Mouse (Mus musculus): Measurements from ENCODE around the gene Pla2g4b. TPM values are rescaled to one million over a fixed set of nuclear protein-coding genes. Genes with fewer than 3 reads are reported as not detected.

The Pla2g4b gene
- 1.8 and 2.8 TPM in 2 replicates for polyA plus RNA-seq (2016; fragmentation: Nextera tagmentation; extraction: Ambion mirVana)

DNA sequence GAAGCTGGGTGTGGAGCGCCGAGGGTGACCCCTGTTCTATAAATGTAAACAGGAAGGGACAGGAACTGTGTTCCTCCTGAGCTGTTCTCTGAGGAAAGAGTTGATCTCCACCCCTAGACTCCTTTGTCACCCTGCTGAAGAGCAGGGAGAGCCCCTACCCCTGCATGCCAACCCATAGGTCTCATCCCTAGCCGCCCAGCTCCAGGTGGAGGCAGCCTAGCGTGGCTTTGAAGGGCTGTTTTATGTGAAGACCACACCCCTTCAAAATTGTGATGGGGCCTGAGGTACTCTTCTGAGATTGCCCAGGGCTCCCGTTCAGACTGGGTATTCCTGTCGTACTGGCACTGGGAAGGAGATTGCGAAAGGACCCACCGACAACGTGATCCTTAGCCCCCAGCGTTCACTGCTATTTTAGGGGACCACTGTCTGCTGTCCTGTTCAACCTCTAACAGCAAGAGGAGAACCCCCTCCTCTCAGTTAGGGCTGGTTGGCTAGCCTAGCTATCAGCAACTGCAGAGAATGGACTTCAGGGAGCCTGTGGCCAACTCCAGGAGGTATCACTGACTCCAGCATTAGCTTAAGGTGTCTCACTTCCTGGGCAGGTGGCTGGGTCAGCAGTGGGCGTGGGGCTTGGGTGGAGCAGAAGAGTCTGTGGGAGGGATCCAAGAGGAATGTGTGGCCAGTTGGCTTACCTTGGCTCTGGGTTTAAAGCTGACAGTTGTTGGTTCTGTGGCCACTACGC, at the start of gene Pla2g4b:
TSS of gene Pla2g4b (plus strand) at position 692 of the 742 bp plus-strand sequence.
- no peaks in the 10 kb centered on the region for H3K9me3 ChIP-seq
- peaks cover 8% of the 10 kb centered on the region for H3K4me1 ChIP-seq
- 92% methylated on average over 12 of the region's 12 CpGs for WGBS
- H3K27me3 ChIP-seq (replicated peaks; ENCODE audit: low read depth, poor library complexity, severe bottlenecking) = no peaks in the 10 kb centered on the region
- peaks cover 85% of the 10 kb centered on the region for H3K36me3 ChIP-seq (replicated peaks)
- no peak within 1 kb of the TSS for H3K4me3 ChIP-seq
- no peak within 1 kb of the TSS for H3K27ac ChIP-seq (replicated peaks)
- no peak for DNase-seq (ENCODE audit: low spot score)

- Histone ChIP-seq H3K27me3 (replicated peaks; ENCODE audit: low read depth, poor library complexity, severe bottlenecking) (no peaks in the 10 kb centered on the region), H3K4me1 (peaks cover 17% of the 10 kb centered on the region), H3K4me3 (no peak overlapping the region), H3K9me3 (no peaks in the 10 kb centered on the region), H3K27ac (replicated peaks) (no peak overlapping the region), H3K36me3 (replicated peaks) (no peaks in the 10 kb centered on the region; the same call in 1 of the 2 replicates)
- 77% methylated on average over 8 of the region's 8 CpGs for WGBS
- DNase-seq (ENCODE audit: low spot score) = no peak
Observed at GRCm38 (mm10) chr2:119985871-119986270, 47.3 kb upstream of the Pla2g4b start.

DNA sequence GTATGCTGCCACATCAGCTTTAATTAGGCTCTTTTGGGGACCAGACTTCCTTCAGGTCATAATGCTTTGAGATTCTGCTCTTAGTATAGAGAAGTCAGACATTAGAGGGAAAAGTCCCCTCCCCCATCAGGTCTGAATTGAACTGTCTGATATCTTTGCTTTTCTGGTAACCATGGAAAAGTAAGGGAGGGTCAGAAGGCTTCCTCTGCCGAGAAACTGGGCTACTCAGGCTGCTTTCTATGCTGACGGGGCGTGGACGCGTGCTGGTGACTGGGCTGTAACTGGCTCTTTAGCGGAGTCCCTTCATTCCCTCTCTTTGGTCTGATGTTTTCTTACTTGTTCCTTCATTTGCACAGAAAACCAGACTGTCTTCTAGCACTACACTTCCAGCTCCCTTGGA, 46.8 kb upstream of the Pla2g4b start:
- no peak overlapping the region for H3K27ac ChIP-seq (replicated peaks)
- no peaks in the 10 kb centered on the region for H3K9me3 ChIP-seq
- H3K4me3 ChIP-seq = no peak overlapping the region
- H3K36me3 ChIP-seq (replicated peaks) = no peaks in the 10 kb centered on the region; the same call in 1 of the 2 replicates
- peaks cover 14% of the 10 kb centered on the region for H3K4me1 ChIP-seq
- H3K27me3 ChIP-seq (replicated peaks; ENCODE audit: low read depth, poor library complexity, severe bottlenecking) = no peaks in the 10 kb centered on the region
- 85% methylated on average over 6 of the region's 6 CpGs for WGBS
- DNase-seq (ENCODE audit: low spot score) = no peak

DNA sequence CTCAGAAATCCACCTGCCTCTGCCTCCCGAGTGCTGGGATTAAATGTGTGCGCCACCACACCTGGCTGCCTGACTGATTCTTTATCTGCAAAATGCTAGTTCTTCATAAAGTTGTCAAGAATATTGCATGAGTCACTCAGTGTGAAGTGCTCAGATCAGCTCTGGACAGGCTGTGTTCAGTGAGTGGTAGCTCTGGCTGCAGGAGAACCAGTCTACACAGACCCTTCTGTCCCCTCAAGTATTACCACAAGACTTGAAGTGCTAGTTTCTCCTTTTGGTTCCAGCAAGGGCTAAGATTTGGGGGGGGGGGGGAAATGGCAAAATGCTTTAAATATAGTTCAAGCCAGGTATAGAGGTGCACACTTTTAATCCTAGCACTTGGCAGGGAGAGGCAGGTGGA, 45.8 kb upstream of the Pla2g4b start:
- DNase-seq (ENCODE audit: low spot score) = no peak
- no peak overlapping the region for H3K27ac ChIP-seq (replicated peaks)
- H3K27me3 ChIP-seq (replicated peaks; ENCODE audit: low read depth, poor library complexity, severe bottlenecking) = no peaks in the 10 kb centered on the region
- 95% methylated on average over 2 of the region's 2 CpGs for WGBS
- H3K9me3 ChIP-seq = no peaks in the 10 kb centered on the region
- no peaks in the 10 kb centered on the region; the same call in 1 of the 2 replicates for H3K36me3 ChIP-seq (replicated peaks)
- peaks cover 3% of the 10 kb centered on the region for H3K4me1 ChIP-seq
- H3K4me3 ChIP-seq = no peak overlapping the region

- no peaks in the 10 kb centered on the region for H3K27me3 ChIP-seq (replicated peaks; ENCODE audit: low read depth, poor library complexity, severe bottlenecking)
- H3K9me3 ChIP-seq = no peaks in the 10 kb centered on the region
- no peak overlapping the region for H3K4me3 ChIP-seq
- H3K36me3 ChIP-seq (replicated peaks) = no peaks in the 10 kb centered on the region; the same call in 1 of the 2 replicates
- WGBS = 86% methylated on average over 4 of the region's 4 CpGs
- no peak for DNase-seq (ENCODE audit: low spot score)
- H3K27ac ChIP-seq (replicated peaks) = no peak overlapping the region
- H3K4me1 ChIP-seq = peaks cover 2% of the 10 kb centered on the region; the same call in 1 of the 2 replicates
Observed at GRCm38 (mm10) chr2:119988952-119989351, 44.3 kb upstream of the Pla2g4b start.

GRCm38 (mm10) chr2:119990881-119991280, 42.3 kb upstream of the Pla2g4b start:
- Histone ChIP-seq H3K4me3 (no peak overlapping the region), H3K36me3 (replicated peaks) (no peaks in the 10 kb centered on the region; the same call in 1 of the 2 replicates), H3K9me3 (no peaks in the 10 kb centered on the region), H3K27me3 (replicated peaks; ENCODE audit: low read depth, poor library complexity, severe bottlenecking) (no peaks in the 10 kb centered on the region), H3K4me1 (peaks cover 13% of the 10 kb centered on the region), H3K27ac (replicated peaks) (no peak overlapping the region)
- WGBS = 77% methylated on average over 6 of the region's 6 CpGs
- no peak for DNase-seq (ENCODE audit: low spot score)

GRCm38 (mm10) chr2:119992349-119992748, 40.9 kb upstream of the Pla2g4b start:
- no peak for DNase-seq (ENCODE audit: low spot score)
- WGBS = 77% methylated on average over 2 of the region's 2 CpGs
- 0 out of 2 replicates have a peak, but pooled peaks cover 4% of the 10 kb centered on the region for H3K36me3 ChIP-seq (replicated peaks)
- H3K4me3 ChIP-seq = no peak overlapping the region
- no peak overlapping the region for H3K27ac ChIP-seq (replicated peaks)
- no peaks in the 10 kb centered on the region for H3K9me3 ChIP-seq
- H3K4me1 ChIP-seq = peaks cover 24% of the 10 kb centered on the region
- no peaks in the 10 kb centered on the region for H3K27me3 ChIP-seq (replicated peaks; ENCODE audit: low read depth, poor library complexity, severe bottlenecking)

GRCm38 (mm10) chr2:119993515-119993914, 39.7 kb upstream of the Pla2g4b start:
- WGBS = 60% methylated on average over 2 of the region's 2 CpGs
- no peaks in the 10 kb centered on the region for H3K9me3 ChIP-seq
- no peak overlapping the region for H3K4me3 ChIP-seq
- H3K27ac ChIP-seq (replicated peaks) = no peak overlapping the region
- H3K27me3 ChIP-seq (replicated peaks; ENCODE audit: low read depth, poor library complexity, severe bottlenecking) = no peaks in the 10 kb centered on the region
- H3K4me1 ChIP-seq = peaks cover 32% of the 10 kb centered on the region
- DNase-seq (ENCODE audit: low spot score) = no peak
- 0 out of 2 replicates have a peak, but pooled peaks cover 4% of the 10 kb centered on the region for H3K36me3 ChIP-seq (replicated peaks)

DNA sequence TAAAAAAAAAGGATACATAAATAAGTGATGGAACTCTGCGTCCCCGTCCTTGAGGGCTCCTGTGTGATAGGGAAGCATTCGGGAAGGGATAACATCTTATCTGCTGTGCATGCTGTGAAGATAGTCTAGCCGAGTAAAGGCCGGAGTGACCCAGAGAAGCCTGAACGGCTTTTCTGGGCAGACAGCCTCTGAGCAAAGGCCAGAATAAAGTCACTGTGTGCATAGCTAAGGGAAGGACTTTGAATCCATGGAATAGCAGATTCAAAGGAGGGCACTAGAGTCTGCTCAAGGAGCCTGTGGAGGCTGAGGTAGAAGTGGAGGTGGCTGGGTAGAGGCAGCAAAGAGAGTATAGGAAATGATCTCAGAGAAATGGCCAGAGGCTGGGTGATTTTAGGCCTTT, 38.4 kb upstream of the Pla2g4b start:
- Histone ChIP-seq H3K9me3 (no peaks in the 10 kb centered on the region), H3K36me3 (replicated peaks) (peaks cover 7% of the 10 kb centered on the region; the same call in 1 of the 2 replicates), H3K4me1 (peaks cover 32% of the 10 kb centered on the region), H3K4me3 (no peak overlapping the region), H3K27me3 (replicated peaks; ENCODE audit: low read depth, poor library complexity, severe bottlenecking) (no peaks in the 10 kb centered on the region), H3K27ac (replicated peaks) (peak overlapping the region; percentile 79)
- whole genome bisulfite sequencing = 90% methylated on average over 6 of the region's 6 CpGs
- DNase-seq (ENCODE audit: low spot score) = no peak

DNA sequence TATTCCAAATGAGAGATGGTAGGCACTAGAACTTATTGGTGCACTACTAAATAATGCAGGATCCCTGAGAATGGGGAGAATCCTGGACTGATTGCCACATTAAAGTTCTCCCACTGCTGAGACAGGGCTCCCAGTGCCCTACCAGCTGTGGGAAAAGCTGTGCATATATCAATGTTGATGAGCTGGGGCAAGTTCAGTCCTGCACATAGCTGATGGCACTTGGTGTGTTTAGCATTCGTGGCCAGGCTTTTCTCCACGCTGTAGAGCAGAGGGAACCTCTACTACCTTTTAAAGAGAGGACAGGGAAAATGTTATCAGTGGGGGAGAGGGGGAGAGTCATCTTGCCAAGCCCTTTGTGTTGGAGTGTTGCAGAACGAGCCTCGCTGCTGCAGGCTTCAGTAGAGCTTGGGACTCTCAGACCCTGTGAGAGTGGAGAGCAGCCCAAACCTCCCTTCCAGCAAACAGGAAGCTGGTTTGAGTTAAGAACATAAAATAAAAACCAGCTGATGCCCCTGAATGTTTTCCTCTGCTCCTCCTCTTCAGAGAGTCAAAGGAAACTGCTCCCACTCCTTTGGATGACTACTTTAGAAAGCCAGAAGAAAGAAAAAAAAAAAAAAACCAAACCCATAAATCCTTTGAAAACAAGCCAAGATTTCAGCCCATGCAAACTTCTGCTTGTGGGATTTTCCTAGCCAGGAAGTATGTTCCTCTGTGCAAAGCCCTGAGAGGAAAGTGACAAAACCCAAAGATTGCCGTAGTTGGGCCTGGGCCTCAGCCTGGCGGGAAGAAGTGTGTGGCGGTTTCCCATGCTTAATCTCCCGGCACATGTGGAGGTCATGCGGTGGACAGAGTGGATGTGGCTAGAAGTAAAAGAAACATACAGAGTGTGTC, 37.6 kb upstream of the Pla2g4b start:
- H3K4me3 ChIP-seq = no peak overlapping the region
- H3K9me3 ChIP-seq = no peaks in the 10 kb centered on the region
- H3K4me1 ChIP-seq = peaks cover 31% of the 10 kb centered on the region
- H3K27ac ChIP-seq (replicated peaks) = peak overlapping the region; percentile 79
- WGBS = 57% methylated on average over 9 of the region's 9 CpGs
- peak; percentile 50 for DNase-seq (ENCODE audit: low spot score)
- H3K36me3 ChIP-seq (replicated peaks) = peaks cover 9% of the 10 kb centered on the region; the same call in 1 of the 2 replicates
- no peaks in the 10 kb centered on the region for H3K27me3 ChIP-seq (replicated peaks; ENCODE audit: low read depth, poor library complexity, severe bottlenecking)

DNA sequence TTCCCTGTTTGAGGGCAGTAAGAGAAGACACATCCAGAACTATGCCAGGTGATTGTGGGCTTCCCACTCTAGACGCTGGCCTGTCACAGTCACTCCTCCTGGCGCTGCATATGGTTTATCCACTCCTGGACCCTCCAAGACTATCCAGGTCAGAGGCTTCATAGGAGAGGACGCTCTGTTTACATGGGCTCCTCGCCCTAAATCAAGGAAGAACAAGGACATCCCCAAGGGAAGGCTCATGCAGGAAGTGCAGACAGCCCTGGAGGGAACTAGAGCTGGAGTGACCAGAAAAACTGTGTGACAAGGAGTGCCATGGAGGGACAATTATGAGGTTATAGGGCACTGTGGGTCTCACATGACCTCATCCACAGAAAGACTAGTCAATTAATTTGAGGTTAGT, 35.9 kb upstream of the Pla2g4b start:
- DNase-seq (ENCODE audit: low spot score) = no peak
- Histone ChIP-seq H3K27ac (replicated peaks) (0 out of 2 replicates have a peak overlapping the region, but pooled peaks have one; percentile 52), H3K4me3 (no peak overlapping the region), H3K36me3 (replicated peaks) (peaks cover 13% of the 10 kb centered on the region; the same call in 1 of the 2 replicates), H3K27me3 (replicated peaks; ENCODE audit: low read depth, poor library complexity, severe bottlenecking) (no peaks in the 10 kb centered on the region), H3K9me3 (no peaks in the 10 kb centered on the region), H3K4me1 (peaks cover 42% of the 10 kb centered on the region)
- WGBS = 88% methylated on average over 4 of the region's 4 CpGs

DNA sequence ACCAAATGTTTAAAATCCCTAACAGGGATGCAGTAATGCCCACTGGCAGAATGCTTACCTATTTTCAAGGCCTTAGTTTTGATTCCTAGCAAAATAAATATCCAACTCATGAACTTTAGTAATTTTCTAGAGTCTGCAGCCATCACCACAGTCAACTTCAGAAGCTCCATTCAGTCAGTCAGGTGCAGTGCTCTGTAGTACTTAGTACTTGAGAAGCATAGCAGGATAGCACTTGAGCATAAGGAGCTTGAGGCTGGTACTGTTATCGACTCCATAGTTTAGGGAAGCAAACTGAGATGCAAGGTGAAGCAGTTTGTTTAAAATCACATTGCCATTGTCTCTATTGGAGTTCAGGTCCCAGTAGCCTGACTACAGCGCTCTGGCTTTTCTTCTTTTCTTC, 33.5 kb upstream of the Pla2g4b start:
- WGBS = 92% methylated on average over 2 of the region's 2 CpGs
- Histone ChIP-seq H3K4me3 (no peak overlapping the region), H3K9me3 (no peaks in the 10 kb centered on the region), H3K36me3 (replicated peaks) (peaks cover 20% of the 10 kb centered on the region; the same call in 1 of the 2 replicates), H3K27me3 (replicated peaks; ENCODE audit: low read depth, poor library complexity, severe bottlenecking) (no peaks in the 10 kb centered on the region), H3K27ac (replicated peaks) (no peak overlapping the region), H3K4me1 (peaks cover 42% of the 10 kb centered on the region)
- no peak for DNase-seq (ENCODE audit: low spot score)
